Mouse (Mus musculus) urinary bladder, adult 2 months (tissue): ENCODE data around the gene Olfr1426. TPM values are rescaled to one million over a fixed set of nuclear protein-coding genes. Genes with fewer than 3 reads are reported as not detected.
"Not testable (repeated sequence)": the region's sequence is repeated elsewhere in the genome, so short reads cannot be mapped to it uniquely, and the experiment has no call there.

Source experiments
- DNase-seq: peaks from one replicate; pipeline ENCODE4 v3.0.0; 2022; ENCODE audit warnings: low spot score
- polyA plus RNA-seq: library from polyadenylated mRNA; depleted of rRNA; stranded (reverse); fragments of >200 nt; gene quantifications from 2 replicates; pipeline ENCODE4 v1.2.3, GENCODE M21; 2012; rRNA removed

The Olfr1426 gene
- polyA plus RNA-seq: not detected in 2 replicates

- DNase-seq: no peak
Measured at GRCm38 (mm10) chr19:12091913-12092312, at the start of gene Olfr1426. Gene Olfr1426 (minus strand): TSS chr19:12092013.

GRCm38 (mm10) chr19:12134289-12134688 lies 42.5 kb upstream of the Olfr1426 start:
- DNase-seq: no peak

DNA sequence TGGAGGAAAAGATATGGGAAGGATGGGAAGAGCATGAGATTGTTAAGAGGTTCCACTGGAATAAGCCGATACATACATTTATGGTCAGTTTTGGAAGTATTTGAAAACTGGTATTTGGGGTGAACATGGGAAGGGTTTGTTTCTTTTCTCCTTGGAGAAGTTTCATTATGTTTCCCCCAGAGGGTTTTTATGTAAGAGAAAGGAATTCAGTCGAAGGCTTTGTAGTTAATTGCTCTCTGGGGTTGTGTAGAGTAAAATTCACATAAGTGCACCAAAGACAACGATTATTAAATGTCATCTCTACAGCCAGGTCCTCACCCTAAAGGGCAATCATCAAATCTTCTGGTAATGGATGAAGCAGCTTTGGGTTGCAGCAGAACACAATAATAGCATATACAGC lies 31.3 kb upstream of the Olfr1426 start, which contains the start of gene Olfr76:
TSS of gene Olfr76 (minus strand) at position 101 of the 400 bp plus-strand sequence.
- DNase-seq: no peak

GRCm38 (mm10) chr19:12116464-12116863 lies 24.7 kb upstream of the Olfr1426 start:
- no peak for DNase-seq

GRCm38 (mm10) chr19:12115797-12116196 lies 24.0 kb upstream of the Olfr1426 start, which contains the start of gene Olfr1428:
Gene Olfr1428 (minus strand): TSS chr19:12115897.
- no peak for DNase-seq

DNA sequence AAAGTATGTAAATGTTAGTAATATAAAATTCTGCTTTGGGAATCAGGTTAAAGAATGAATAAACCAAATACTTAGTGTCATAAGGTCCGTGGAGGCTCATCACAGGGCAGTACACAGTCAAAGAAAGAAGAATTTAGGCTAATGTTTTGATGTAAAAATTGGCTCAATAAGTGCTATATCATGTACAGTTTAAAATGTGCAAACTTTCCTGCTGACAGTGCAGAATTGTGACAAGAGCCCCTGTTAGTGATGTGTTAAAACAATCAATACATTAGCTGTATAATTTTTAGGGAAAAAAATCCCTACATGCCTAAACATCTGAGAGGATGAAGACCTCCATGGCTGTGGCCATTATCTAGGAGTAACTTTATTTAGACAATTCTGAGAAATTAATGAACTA lies 22.0 kb upstream of the Olfr1426 start:
- DNase-seq: no peak

DNA sequence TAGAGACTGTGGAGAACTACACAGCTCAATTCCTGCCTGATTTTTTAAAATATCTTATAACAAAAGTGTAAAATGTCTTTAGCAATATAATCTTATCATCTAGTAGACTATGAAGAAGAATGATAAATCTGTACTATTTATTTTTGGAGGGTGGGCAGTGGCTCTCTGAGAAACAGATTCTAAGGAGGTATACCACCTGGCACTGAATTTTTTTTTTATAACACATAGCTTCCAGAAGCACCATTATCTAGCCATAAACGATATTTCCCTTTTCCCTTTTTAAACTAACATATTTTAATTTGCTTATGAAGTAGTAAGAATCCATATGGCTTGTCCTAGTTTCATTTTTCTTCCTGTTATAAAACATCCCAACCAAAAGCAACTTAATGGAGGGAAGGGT lies 12.7 kb upstream of the Olfr1426 start:
- no peak for DNase-seq

DNA sequence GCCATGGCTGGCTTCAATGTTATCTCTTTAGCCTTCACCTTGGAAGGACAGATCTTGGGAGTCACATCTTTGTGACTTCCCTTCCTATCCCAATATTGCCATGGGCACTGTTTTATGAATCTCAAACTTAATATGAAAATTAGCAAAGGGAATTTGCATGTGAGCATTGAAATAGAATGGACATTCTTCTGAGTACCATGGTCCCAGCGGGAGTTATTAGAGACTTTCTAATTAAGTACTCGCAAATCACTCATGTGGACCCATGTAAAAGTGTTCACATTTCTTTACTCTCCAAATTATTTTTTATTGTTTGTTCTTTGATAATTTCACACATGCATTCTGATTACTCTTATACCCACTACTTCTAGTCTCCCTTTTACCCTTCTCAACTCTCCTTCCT lies 11.4 kb upstream of the Olfr1426 start, which contains the start of gene Olfr1427:
TSS of gene Olfr1427 (minus strand) at position 101 of the 400 bp plus-strand sequence.
- DNase-seq: no peak

- DNase-seq: not testable (repeated sequence)
Measured at GRCm38 (mm10) chr19:12077631-12078030, 14.2 kb downstream of the Olfr1426 start, which contains the start of gene Olfr1425. Gene Olfr1425 (minus strand): TSS chr19:12077731.

DNA sequence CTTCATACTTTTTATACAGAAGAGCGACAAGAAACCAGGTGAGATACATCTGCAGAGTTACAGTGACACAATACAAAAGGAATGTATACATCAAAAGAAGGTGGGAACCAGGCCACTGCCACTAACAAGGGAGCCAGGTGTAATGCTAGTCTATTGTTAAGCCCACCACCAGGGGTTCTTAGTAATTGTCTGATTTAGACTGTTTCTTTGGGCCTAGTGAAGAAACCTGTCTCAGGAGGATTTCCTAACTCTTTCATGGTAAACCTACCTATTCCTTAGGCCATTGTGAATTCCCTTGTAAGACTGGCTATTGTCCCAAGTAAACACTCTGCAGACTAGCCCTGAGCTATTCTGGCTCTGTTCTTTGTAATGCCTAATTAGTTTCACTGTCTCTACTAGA lies 22.3 kb downstream of the Olfr1426 start:
- DNase-seq: not testable (repeated sequence)

DNA sequence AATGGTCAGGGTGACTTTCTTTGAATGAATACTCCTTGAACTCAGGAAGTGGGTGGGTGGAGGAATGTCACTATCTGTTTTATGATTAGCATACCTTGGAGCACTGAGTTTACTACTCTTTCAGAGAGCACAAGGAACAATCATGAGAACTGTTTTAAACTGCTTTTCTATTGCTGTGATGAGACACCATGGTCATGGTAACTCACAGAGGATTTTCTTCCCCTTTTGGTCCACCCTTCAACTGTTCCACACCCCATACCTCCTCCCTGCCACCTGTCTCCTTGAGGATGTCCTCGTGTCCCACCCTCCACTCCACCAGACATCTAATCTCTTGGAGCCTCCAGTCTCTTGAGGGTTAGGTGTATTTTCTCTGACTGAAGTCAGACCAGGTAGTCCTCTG lies 24.0 kb downstream of the Olfr1426 start:
- not testable (repeated sequence) for DNase-seq

DNA sequence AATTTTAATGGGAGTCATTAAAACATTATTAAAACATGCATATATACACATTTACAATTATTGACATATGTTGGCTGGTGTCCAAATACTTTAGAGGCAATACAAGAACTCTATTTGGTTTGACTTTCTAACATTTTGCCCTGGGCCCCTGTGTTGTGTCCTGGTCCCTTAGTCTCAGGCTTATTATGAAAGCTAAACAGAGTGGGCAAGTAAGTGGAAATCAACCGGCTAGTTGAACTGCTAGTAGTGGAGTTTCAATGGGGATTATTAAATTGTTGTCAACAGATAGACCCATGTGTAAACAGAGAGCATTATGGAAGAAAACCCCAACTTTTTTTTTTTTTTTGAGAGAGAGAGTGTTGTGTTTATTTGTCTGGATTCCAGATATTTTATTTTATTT lies 29.2 kb downstream of the Olfr1426 start, which contains the start of gene Olfr1424:
TSS of gene Olfr1424 (minus strand) at position 101 of the 400 bp plus-strand sequence.
- not testable (repeated sequence) for DNase-seq

GRCm38 (mm10) chr19:12043163-12043562 lies 48.6 kb downstream of the Olfr1426 start:
- no peak for DNase-seq

- no peak for DNase-seq
Measured at GRCm38 (mm10) chr19:12041217-12041616, 50.6 kb downstream of the Olfr1426 start, which contains the start of gene Olfr1423. Gene Olfr1423 (minus strand): TSS chr19:12041317.

DNA sequence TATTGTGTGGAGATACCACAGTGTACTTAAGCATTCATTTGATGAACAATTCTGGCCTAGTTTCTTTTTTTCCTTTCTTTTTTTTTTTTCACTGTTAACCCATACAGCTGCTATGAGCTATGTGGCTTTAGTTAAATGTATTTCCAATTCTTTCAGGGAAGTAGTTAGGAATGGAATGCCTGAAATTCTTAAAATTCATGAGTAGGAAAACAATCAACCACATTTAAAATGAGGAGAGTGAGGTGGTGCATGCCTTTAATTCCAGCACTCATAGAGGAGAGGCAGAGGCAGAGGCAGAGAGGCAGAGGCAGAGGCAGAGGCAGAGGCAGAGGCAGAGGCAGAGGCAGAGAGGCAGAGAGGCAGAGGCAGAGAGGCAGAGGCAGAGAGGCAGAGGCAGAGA lies 54.1 kb downstream of the Olfr1426 start:
- no peak for DNase-seq

Other genes with a start within 250 kb of the Olfr1426 start
- not detected in 2 replicates for gene Olfr1418, start 230.9 kb downstream of the Olfr1426 start, polyA plus RNA-seq
- 0.03 TPM in 1 of 2 replicates, not detected in the other for gene Olfr1419, start 216.9 kb downstream of the Olfr1426 start, polyA plus RNA-seq
- not detected in 2 replicates for gene Olfr1420, start 205.4 kb downstream of the Olfr1426 start, polyA plus RNA-seq
- 17.4 and 18.4 TPM in 2 replicates for gene Patl1, start 179.6 kb downstream of the Olfr1426 start, polyA plus RNA-seq
- gene Osbp, start 126.1 kb downstream of the Olfr1426 start, polyA plus RNA-seq: 33.2 and 35.0 TPM in 2 replicates
- not detected in 2 replicates for gene Olfr1423, start 50.7 kb downstream of the Olfr1426 start, polyA plus RNA-seq
- gene Olfr1424, start 29.3 kb downstream of the Olfr1426 start, polyA plus RNA-seq: not detected in 2 replicates
- not detected in 2 replicates for gene Olfr1425, start 14.3 kb downstream of the Olfr1426 start, polyA plus RNA-seq
- not detected in 2 replicates for gene Olfr1427, start 11.3 kb upstream of the Olfr1426 start, polyA plus RNA-seq
- gene Olfr1428, start 23.9 kb upstream of the Olfr1426 start, polyA plus RNA-seq: not detected in 2 replicates
- gene Olfr76, start 31.2 kb upstream of the Olfr1426 start, polyA plus RNA-seq: not detected in 2 replicates
- gene Olfr1555-ps1, start 78.1 kb upstream of the Olfr1426 start, polyA plus RNA-seq: not detected in 2 replicates
- gene Olfr1431, start 108.6 kb upstream of the Olfr1426 start, polyA plus RNA-seq: not detected in 2 replicates
- not detected in 2 replicates for gene Olfr1432, start 140.6 kb upstream of the Olfr1426 start, polyA plus RNA-seq
- not detected in 2 replicates for gene Olfr262, start 149.6 kb upstream of the Olfr1426 start, polyA plus RNA-seq
- not detected in 2 replicates for gene Olfr235, start 169.0 kb upstream of the Olfr1426 start, polyA plus RNA-seq
- not detected in 2 replicates for gene Olfr1434, start 187.8 kb upstream of the Olfr1426 start, polyA plus RNA-seq
- not detected in 2 replicates for gene Olfr1436, start 207.1 kb upstream of the Olfr1426 start, polyA plus RNA-seq
- not detected in 2 replicates for gene Olfr1437, start 233.1 kb upstream of the Olfr1426 start, polyA plus RNA-seq
- not detected in 2 replicates for gene Olfr1438-ps1, start 243.9 kb upstream of the Olfr1426 start, polyA plus RNA-seq